Mouse (Mus musculus): ENCODE measurements around the gene Fundc1.
"Not testable (repeated sequence)": the region's sequence is repeated elsewhere in the genome, so short reads cannot be mapped to it uniquely, and the experiment has no call there.

Fundc1 gene

GRCm38 (mm10) chrX:17571621-17572459, at the start of gene Fundc1:
Fundc1 (minus strand) TSS chrX:17572325.
- peak; percentile 94 for DNase-seq (ENCODE audit: low spot score)

GRCm38 (mm10) chrX:17611253-17611652, 39.1 kb upstream of the Fundc1 start:
- DNase-seq (ENCODE audit: low spot score) = no peak

DNA sequence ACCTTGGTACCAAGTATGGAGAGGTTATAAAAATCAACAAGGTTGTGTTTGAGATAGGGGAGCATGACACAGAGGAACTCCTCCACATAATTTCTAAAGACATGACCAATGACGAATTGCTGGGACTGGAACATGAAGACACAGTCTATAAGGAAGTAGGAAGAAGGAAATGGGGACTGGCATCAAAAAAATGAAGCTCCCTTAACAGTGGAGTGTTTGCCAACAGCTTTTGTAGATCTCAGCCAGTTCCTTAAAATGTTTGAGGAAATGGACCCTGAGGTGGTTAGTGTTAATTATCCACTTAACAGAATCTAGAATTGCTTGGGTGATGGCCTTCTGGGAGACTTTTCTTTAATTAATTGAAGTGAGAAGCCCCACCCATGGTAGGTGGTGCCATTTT, 36.6 kb upstream of the Fundc1 start:
- no peak for DNase-seq (ENCODE audit: low spot score)

- no peak for DNase-seq (ENCODE audit: low spot score)
Measured at GRCm38 (mm10) chrX:17607668-17608067, 35.5 kb upstream of the Fundc1 start.

DNA sequence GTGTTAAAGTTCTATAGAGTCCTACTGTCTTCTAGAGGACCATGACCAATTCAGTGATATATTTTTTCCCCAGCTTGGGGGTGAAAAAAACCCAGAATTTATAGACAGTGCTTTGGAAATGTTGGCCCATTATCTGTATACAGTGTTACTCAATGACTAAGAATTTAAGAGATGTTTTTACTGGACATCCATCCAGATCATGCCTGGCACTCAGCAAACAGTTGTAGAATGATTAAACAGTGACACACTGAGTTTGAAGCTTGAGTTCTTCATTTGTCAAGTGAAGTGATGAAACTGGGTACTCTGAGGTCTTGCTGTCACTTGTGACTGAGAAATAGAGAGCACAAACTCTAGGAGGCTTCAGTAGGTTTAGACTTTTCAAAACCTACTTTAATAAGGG, 21.2 kb upstream of the Fundc1 start:
- no peak for DNase-seq (ENCODE audit: low spot score)

DNA sequence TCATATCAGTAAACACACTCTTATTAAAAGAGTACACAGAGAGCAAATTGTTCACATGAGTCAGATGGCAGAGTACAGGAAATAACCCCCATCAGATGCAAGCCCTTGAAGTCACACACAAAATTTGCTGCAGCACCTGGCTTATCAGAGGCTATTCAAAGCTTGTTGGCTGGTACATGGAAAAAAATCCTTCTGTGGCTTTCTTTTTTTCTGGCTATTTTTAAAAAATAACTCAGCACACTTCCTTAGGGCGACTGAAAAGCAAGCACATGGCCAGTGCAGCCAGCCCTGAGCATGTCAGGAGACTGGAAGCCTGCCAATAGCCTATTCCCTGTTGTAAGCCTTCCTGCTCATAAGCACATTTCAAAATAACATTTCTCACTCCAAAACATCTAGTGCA, 18.6 kb upstream of the Fundc1 start:
- no peak for DNase-seq (ENCODE audit: low spot score)

DNA sequence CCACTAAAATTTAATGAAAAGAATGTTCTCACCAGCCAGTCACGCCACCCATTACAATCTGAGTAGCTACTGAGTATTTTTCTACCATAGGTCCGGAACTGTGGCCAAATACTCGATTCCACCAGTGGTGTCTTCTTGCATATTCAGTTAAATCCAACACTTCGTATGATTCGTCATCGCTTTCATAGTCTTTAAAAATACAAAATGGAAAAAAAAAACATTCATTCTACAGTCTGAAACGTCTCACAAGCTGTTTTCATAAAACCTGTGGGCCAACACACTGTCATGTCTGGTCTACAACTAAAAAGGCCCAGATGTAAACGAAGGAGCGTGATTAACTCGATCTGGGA, 879 bp downstream of the Fundc1 start:
- DNase-seq (ENCODE audit: low spot score) = no peak

DNA sequence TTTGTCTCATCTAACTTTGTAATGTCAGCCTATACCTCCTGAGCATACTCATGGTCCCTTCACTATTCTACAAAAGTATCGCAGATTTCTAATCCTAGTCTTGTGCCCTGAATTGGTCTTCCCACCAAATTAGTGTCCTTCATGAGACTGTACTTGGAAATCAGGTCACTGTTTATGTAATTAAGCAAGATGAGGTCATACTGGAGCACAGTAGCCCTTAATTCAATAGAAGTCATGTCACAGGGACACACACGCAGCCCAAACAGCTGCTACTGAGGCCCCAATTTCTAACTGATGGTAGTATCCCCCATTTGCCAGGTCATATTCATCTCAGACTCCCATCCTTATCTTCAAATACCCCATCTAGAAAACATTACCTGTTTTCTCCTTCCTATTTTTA, 3.5 kb downstream of the Fundc1 start:
- no peak for DNase-seq (ENCODE audit: low spot score)

- no peak for DNase-seq (ENCODE audit: low spot score)
Measured at GRCm38 (mm10) chrX:17565743-17566142, 6.4 kb downstream of the Fundc1 start.

DNA sequence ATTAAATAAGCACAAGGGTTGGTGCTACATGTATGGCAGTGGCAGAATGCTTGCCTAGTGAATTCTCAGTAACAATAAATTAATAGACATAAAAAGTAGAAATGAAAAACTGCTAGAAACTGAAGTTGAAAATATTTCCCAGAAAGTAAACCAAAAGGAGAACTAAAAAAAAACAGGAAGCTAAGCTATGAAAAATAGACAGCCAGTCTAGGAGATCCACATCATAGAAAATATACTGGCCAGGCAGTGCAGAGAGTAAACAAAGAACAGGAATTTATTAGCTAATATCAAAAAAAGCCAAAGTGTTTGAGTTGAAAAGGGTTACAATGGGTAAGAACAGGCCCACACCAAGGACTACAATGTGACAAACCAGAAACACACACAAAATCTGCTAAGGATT, 7.4 kb downstream of the Fundc1 start:
- DNase-seq (ENCODE audit: low spot score) = no peak

DNA sequence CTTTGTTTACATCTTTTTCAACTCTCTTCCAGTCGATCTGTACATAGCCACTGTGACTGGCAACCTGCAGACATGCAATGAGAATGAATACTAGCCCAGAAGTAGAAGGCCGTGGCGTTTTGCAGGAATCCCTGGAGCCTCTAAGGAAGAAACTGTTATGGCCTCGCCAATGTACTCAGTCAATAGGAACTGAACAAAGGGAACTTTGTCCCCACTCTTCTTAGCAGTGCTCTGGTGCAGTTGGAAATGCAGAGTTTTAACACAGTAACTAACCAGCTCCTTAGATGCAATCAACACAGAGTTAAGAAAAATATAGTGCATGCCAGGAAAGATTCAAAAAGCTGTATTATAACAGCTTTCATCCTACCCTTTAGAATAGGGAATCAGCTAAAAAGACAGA, 13.4 kb downstream of the Fundc1 start:
- no peak for DNase-seq (ENCODE audit: low spot score)

DNA sequence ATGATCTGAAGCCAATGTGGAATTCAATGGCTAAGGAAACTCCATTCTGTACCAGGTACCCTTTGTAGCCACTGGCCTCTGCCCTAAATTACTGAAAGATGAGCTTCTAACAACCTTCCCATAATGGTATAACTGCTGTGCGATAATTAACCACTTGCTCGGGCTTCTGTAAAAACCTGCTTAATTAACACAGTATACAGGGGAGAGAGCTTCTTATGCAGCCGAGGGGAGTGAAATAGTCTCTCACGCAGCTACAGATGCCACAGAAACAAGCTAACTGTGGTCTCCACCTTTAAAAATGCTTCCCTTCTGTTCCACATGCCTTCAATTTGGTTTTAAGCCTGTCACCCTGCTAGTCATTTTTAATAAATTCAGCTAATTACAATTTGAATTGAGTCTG, 17.6 kb downstream of the Fundc1 start:
- DNase-seq (ENCODE audit: low spot score) = no peak

GRCm38 (mm10) chrX:17551586-17551985, 20.5 kb downstream of the Fundc1 start:
- not testable (repeated sequence) for DNase-seq (ENCODE audit: low spot score)

GRCm38 (mm10) chrX:17547143-17547806, 24.9 kb downstream of the Fundc1 start:
- peak; percentile 30 for DNase-seq (ENCODE audit: low spot score)

- DNase-seq (ENCODE audit: low spot score) = no peak
Measured at GRCm38 (mm10) chrX:17544860-17545492, 27.1 kb downstream of the Fundc1 start.

- DNase-seq (ENCODE audit: low spot score) = no peak
Measured at GRCm38 (mm10) chrX:17537701-17538100, 34.4 kb downstream of the Fundc1 start.

- DNase-seq (ENCODE audit: low spot score) = no peak
Measured at GRCm38 (mm10) chrX:17527008-17527407, 45.1 kb downstream of the Fundc1 start.

GRCm38 (mm10) chrX:17521221-17521716, 50.9 kb downstream of the Fundc1 start:
- DNase-seq (ENCODE audit: low spot score) = peak; percentile 67

DNA sequence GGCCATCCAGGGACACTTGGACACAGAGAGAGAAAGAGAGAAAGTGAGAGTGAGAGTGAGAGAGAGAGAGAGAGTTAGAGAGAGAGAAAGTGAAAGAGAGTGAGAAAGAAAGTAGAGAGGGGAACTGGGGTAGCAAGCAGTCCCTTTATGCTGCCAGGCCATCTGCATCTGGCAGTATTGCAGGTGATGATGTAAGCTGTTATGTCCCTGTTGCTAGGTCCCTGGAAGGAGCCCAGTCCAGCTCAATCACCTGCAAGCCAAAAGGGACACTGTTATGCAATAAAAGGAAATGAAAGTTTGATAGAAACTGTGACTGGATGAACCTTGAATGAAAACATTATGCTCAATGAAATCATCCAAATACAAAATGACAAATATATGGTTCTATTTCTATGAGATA, 52.0 kb downstream of the Fundc1 start:
- DNase-seq (ENCODE audit: low spot score) = no peak

DNA sequence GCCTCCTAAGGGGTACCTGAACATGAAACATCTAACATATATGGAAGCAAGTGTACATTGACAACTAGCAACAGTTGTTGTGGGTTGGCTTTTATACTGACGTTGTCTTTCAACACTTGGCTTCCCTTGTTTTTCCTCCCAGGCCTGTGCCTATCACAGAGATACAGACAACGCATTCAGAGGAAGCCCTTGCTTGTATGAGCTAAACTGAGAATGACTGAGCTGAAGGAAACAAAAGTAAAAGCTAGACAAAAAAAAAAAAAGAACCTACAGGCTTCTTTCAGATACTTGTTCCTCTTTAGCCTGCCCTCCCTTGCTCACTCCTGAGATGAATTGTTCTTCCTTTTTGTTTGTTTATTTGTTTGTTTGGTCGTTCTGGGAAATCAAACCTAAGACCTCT, 58.1 kb downstream of the Fundc1 start:
- no peak for DNase-seq (ENCODE audit: low spot score)

DNA sequence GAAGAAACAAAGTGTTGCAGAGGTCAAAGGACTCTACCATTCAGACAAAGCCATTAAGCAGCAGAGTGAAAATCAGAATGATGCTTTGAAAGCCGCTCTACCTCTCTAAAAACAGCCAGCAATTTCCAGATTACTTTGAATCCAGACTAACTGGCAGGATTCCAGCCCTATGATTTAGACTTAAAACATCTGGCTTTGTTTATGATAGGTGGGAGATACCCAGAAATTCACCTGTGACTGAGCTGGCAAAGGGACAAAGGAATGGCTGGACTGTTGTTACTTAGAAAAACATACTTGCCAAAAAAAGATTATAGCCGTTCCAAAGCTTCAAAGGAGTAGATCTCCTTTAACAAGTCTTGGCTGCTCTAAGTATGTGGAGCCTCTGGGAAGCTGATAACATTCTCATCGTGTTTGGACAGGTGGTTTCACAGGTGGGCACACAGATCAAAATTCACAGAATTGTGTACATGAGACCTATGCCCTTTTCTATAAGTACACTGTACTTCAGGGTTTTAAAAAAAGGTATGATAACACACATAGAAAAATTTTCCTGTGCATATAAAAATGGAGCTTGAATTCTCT, 60.0 kb downstream of the Fundc1 start:
- DNase-seq (ENCODE audit: low spot score) = no peak
